Mouse (Mus musculus) G1E (cell line): ENCODE data around the gene R3hdm4. TPM values are rescaled to one million over a fixed set of nuclear protein-coding genes. Genes with fewer than 3 reads are reported as not detected.

Source experiments
- ATAC-seq: 2 replicates; pipeline ENCODE4 v1.8.0; 2016; ENCODE audit warnings: mild to moderate bottlenecking; ENCODE audit not compliant: insufficient number of reproducible peaks, poor library complexity, low FRiP score, severe bottlenecking; ENCODE audit errors: extremely low read depth
- DNase-seq: peaks from one replicate; pipeline ENCODE4 v3.0.0; 2012; ENCODE audit warnings: low spot score
- H3K27me3 ChIP-seq: 2 replicates; pipeline ENCODE4 v1.6.1; 2012; ENCODE audit warnings: mild to moderate bottlenecking, low read length, inconsistent platforms; ENCODE audit not compliant: insufficient read depth
- H3K36me3 ChIP-seq: replicated peaks from 2 replicates; pipeline ENCODE3; 2012; ENCODE audit warnings: mild to moderate bottlenecking, inconsistent platforms
- H3K4me1 ChIP-seq: 2 replicates; pipeline ENCODE4 v1.6.1; 2012; ENCODE audit warnings: low read depth, low read length, inconsistent platforms, mixed read lengths; ENCODE audit not compliant: insufficient read depth
- H3K4me3 ChIP-seq: 2 replicates; pipeline ENCODE4 v1.5.1; 2012; ENCODE audit warnings: low read depth, mild to moderate bottlenecking, inconsistent platforms, low read length, moderate library complexity, mixed read lengths
- H3K9me3 ChIP-seq: replicated peaks from 2 replicates; pipeline ENCODE4 v1.6.1; 2012; ENCODE audit warnings: inconsistent platforms
- CTCF ChIP-seq: IDR thresholded peaks from 2 replicates; pipeline ENCODE4 v1.5.1; 2012; ENCODE audit warnings: low read depth, low read length, inconsistent platforms, mixed read lengths
- GATA1 ChIP-seq: IDR thresholded peaks from 2 replicates; pipeline ENCODE4 v1.6.1; 2012; ENCODE audit warnings: borderline replicate concordance, low read length, inconsistent platforms, mixed read lengths
- GATA2 ChIP-seq: IDR thresholded peaks from 2 replicates; pipeline ENCODE4 v1.6.1; 2012; ENCODE audit warnings: low read depth, low read length, inconsistent platforms, borderline replicate concordance
- POLR2AphosphoS5 ChIP-seq: IDR thresholded peaks from 2 replicates; pipeline ENCODE4 v1.6.1; 2012; ENCODE audit warnings: low read depth, low read length, inconsistent platforms; ENCODE audit not compliant: insufficient replicate concordance
- TAL1 ChIP-seq: conservative IDR thresholded peaks from 2 replicates; pipeline ENCODE4 v1.6.1; 2012; ENCODE audit warnings: low read depth, low read length, inconsistent platforms, mixed read lengths
- polyA plus RNA-seq: library from polyadenylated mRNA; stranded (reverse); fragments of >175 nt; gene quantifications from 2 replicates; pipeline ENCODE4 v1.2.3, GENCODE M21; 2012
- total RNA-seq, 2 experiments: library from RNA; stranded (forward) in 1 of 2; stranded (reverse) in 1 of 2; fragments of 200-1000 nt in 1 of 2; fragments of >200 nt in 1 of 2; fragmentation: Nextera tagmentation in 1 of 2; gene quantifications; 2 replicates each; pipeline ENCODE4 v1.2.3; 2014 to 2017

The R3hdm4 gene
- total and polyA plus RNA-seq, 3 experiments: 35.8 to 203 (median 118) TPM

GRCm38 (mm10) chr10:79931797-79932196 is 10.8 kb upstream of the R3hdm4 start:
- ATAC-seq: no peak
- peaks cover 77% of the 10 kb centered on the region for H3K36me3 ChIP-seq
- H3K9me3 ChIP-seq: no peaks in the 10 kb centered on the region
- peaks cover 80% of the 10 kb centered on the region for H3K4me1 ChIP-seq
- TF ChIP-seq GATA1 (no peak), POLR2AphosphoS5 (no peak), CTCF (no peak), GATA2 (no peak), TAL1 (no peak)
- no peak for DNase-seq
- no peak overlapping the region for H3K4me3 ChIP-seq
- no peaks in the 10 kb centered on the region for H3K27me3 ChIP-seq

- H3K4me1 ChIP-seq: peaks cover 79% of the 10 kb centered on the region
- H3K4me3 ChIP-seq: no peak overlapping the region; the same call in 1 of the 2 replicates
- DNase-seq (no peak), ATAC-seq (no peak)
- H3K27me3 ChIP-seq: no peaks in the 10 kb centered on the region
- TF ChIP-seq CTCF (no peak), GATA2 (no peak), GATA1 (no peak), POLR2AphosphoS5 (no peak), TAL1 (no peak)
- H3K9me3 ChIP-seq: no peaks in the 10 kb centered on the region
- peaks cover 67% of the 10 kb centered on the region for H3K36me3 ChIP-seq
Observed at GRCm38 (mm10) chr10:79930826-79931186, 9.8 kb upstream of the R3hdm4 start.

- Histone ChIP-seq H3K27me3 (no peaks in the 10 kb centered on the region), H3K9me3 (no peaks in the 10 kb centered on the region), H3K36me3 (peaks cover 61% of the 10 kb centered on the region), H3K4me1 (peaks cover 77% of the 10 kb centered on the region), H3K4me3 (no peak overlapping the region; the same call in 1 of the 2 replicates)
- no peak for DNase-seq
- TF ChIP-seq CTCF: no peak
- TF ChIP-seq GATA1: no peak
- no peak for TF ChIP-seq TAL1
- TF ChIP-seq POLR2AphosphoS5: no peak
- no peak for TF ChIP-seq GATA2
- no peak for ATAC-seq
Observed at GRCm38 (mm10) chr10:79929967-79930825, 9.2 kb upstream of the R3hdm4 start.

GRCm38 (mm10) chr10:79928907-79929701 is 8.1 kb upstream of the R3hdm4 start:
- Histone ChIP-seq H3K9me3 (no peaks in the 10 kb centered on the region), H3K4me1 (peaks cover 72% of the 10 kb centered on the region)

GRCm38 (mm10) chr10:79928030-79928694 is 7.2 kb upstream of the R3hdm4 start:
- DNase-seq: peak; percentile 69
- peak overlapping the region; percentile 95 for H3K4me3 ChIP-seq
- TF ChIP-seq GATA1 (no peak), GATA2 (no peak), TAL1 (no peak), POLR2AphosphoS5 (no peak)
- no peaks in the 10 kb centered on the region for H3K27me3 ChIP-seq
- no peak for ATAC-seq
- peaks cover 68% of the 10 kb centered on the region for H3K4me1 ChIP-seq
- peaks cover 41% of the 10 kb centered on the region for H3K36me3 ChIP-seq
- H3K9me3 ChIP-seq: no peaks in the 10 kb centered on the region

More at GRCm38 (mm10) chr10:79928907-79929701, 8.1 kb upstream of the R3hdm4 start:
- Histone ChIP-seq H3K36me3 (peaks cover 50% of the 10 kb centered on the region), H3K27me3 (no peaks in the 10 kb centered on the region), H3K4me3 (peak overlapping the region; percentile 95)
- no peak for TF ChIP-seq POLR2AphosphoS5
- TF ChIP-seq TAL1: no peak
- no peak for TF ChIP-seq GATA2
- no peak for TF ChIP-seq CTCF
- no peak for TF ChIP-seq GATA1
- DNase-seq (no peak), ATAC-seq (no peak)
